Mouse (Mus musculus) megakaryocyte, adult 5-6 weeks (primary cell): Measurements from ENCODE around the gene Olig2. TPM values are rescaled to one million over a fixed set of nuclear protein-coding genes. Genes with fewer than 3 reads are reported as not detected.
A peak's percentile ranks its signal among the peaks of the same experiment; 100 is the strongest.
"Not testable (repeated sequence)": the region's sequence is repeated elsewhere in the genome, so short reads cannot be mapped to it uniquely, and the experiment has no call there.

ENCODE experiments used
- ATAC-seq: 2 replicates; pipeline ENCODE4 v1.8.0; 2016; ENCODE audit warnings: mild to moderate bottlenecking, inconsistent platforms; ENCODE audit not compliant: poor library complexity, severe bottlenecking
- total RNA-seq, 2 experiments: library from RNA; stranded (forward) in 1 of 2; stranded (reverse) in 1 of 2; fragments of 153-499, 151-499 nt in 1 of 2; fragments of 221-1000, 200-1000 nt in 1 of 2; gene quantifications; 2 replicates each; pipeline versions ENCODE4 v1.2.3 to v1.2.4; 2015 to 2017

Olig2 gene
- total RNA-seq, 2 experiments from 2014 or later, result 0.04 TPM; not detected in 1

GRCm38 (mm10) chr16:91226038-91226882, 1.0 kb downstream of the Olig2 start:
- no peak for ATAC-seq

GRCm38 (mm10) chr16:91226883-91227759, 1.9 kb downstream of the Olig2 start:
- no peak for ATAC-seq

- no peak for ATAC-seq
These were observed 2.4 kb downstream of the Olig2 start for GRCm38 (mm10) chr16:91227760-91228043.

GRCm38 (mm10) chr16:91228238-91229071, 3.2 kb downstream of the Olig2 start:
- ATAC-seq, result no peak

DNA sequence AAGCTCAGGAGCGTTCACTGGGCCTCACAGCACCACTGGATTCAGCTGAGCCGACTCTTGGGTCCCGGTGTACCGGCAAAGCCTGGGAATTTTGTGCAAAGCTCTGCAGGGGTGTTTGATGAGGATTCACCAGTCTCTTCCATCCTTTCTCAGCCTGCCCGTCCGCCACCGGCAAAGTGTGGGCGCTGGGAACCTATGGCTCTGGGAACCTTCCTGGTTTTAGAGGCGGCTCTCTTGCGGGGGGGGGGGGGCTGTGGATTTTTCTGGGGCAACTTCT, 3.8 kb downstream of the Olig2 start:
- no peak for ATAC-seq

- ATAC-seq, result no peak
These were observed 4.4 kb downstream of the Olig2 start for GRCm38 (mm10) chr16:91229643-91230042.

GRCm38 (mm10) chr16:91231781-91232469, 6.7 kb downstream of the Olig2 start:
- no peak for ATAC-seq

DNA sequence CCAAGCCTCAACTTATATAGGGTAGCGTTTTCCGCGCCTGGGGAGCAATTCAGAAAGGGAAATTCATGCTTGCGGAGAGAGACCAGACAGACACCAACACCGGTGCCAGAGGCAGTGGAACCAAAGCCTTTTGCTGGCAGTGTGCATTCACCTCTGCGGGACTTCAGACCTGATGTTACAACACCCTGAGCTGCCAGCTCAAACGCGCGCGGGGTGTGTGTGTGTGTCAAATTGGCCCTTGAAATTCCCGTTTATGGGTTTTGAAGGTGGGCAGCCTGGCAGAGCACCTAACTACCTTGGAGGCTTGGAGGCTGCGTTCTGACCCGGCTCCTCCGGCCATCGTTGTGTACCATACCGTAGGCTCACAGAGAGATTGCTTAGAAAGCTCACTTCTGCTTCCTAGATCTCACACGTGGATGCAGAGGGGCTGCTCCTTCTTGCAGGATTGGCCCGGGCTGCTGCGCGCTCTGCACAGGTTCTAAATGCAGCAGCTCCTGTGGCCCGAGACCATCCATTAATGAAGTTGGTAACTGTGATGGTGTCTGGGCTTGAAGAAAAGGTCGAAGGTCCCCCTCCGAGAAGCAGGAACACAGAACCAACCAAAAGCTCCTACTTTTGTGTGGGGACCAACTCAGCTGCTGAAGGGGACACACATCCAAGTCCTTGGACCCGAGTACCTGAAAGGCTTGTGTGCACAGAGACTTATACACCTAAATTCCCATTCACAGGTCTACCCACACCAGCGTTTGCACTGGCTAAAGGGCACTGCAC, 7.4 kb downstream of the Olig2 start:
- ATAC-seq, result peak; percentile 71

DNA sequence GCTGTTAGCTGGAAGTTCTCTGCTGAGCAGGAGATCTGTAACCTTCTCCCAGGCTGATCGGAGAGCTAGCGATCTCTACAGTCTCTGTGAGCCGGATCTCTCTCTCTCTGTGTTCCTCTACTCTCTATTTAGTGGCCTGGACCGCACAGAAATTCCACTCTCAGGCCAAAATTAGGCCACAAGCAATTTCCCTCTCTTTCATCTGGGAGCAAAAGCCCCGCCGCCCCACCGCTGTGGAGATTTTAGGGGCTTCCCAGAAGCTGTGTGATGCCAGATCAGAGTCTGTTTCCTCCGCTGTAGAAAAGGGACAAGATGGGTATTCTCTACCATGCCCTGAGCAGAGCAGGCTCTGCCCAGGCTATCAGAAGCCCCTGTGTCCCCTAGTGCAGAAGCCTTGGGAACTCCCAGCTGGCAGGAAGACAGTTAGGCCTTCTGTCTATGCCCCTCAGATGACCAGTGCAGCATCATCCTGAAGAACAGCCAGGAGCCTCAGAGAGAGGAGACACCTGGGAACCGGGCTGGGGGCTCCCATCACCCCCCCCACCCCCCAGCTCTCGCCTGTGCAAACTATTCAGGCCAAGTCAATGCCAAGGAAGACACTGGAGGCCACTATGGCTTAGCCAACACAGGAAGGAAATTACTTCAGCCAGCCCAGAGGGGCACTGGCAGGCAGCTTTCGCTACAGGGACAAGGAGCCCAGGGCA, 8.1 kb downstream of the Olig2 start:
- ATAC-seq, result no peak

- ATAC-seq, result no peak
These were observed 13.8 kb downstream of the Olig2 start for GRCm38 (mm10) chr16:91239024-91239423.

DNA sequence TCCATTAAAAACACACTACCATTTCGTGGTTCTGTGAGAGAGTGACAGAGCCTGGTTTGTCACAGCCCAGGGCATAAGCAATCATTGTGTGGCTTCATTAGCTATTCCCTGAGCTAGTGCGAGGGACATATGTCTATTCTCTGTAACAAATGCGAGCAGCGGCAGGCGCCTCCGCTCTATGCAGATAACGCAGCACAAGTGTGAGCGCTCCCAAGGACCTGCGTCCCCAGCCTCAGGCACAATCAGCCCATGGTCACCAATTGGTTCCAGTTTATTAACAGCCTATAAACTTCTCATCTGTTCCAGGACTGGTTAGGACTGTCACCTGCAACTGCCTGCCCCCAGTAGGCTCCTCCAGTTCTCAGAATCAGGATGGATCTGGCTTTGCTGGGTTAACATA, 21.0 kb downstream of the Olig2 start:
- no peak for ATAC-seq

DNA sequence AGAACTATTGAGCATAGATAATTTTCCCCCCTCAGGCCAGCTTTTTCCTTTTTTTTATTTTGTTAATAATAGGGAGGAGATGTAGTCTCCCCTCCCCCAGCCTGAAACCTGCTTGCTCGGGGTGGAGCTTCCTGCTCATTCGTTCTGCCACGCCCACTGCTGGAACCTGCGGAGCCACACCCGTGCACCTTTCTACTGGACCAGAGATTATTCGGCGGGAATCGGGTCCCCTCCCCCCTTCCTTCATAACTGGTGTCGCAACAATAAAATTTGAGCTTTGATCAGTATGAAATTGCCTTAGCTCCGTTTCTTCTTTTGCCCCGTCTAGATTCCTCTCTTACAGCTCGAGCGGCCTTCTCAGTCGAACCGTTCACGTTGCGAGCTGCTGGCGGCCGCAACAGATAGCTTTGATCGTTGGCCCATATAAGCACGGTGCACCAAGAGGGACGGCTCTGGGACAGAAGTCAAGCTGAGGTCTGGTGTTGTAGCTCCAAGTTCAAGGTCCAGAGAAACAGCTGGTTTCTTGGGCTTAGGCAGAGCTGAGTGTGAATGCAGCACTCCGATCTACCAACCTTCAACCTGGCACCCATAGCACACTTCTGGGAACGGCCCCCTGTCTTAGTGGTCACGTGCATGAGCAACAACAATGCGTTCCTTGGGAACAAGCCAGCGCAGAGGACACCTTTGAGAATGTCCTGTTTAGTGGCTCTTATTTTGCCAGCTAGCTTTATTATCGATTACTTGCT, 30.3 kb downstream of the Olig2 start:
- not testable (repeated sequence) for ATAC-seq

DNA sequence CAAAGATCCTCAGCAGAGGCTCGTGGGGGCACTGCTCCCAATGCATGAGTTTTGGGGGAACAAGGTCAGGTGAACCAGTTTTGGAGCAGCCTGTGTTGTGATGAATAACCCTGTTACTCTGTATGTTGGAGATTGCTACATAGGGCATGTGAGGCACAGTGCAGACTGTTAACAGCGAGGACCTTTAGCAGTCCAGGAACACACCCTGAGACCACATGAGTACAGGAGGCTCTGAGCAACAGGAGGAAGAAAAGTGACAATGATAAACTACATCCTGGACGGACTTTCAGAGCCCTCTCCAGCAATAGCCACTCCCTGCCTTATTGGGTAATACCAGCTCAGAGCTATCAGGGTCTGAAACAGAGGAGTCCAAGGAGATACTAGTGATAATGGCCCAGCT, 33.7 kb downstream of the Olig2 start:
- ATAC-seq, result no peak

- ATAC-seq, result no peak
These were observed 35.6 kb downstream of the Olig2 start for GRCm38 (mm10) chr16:91260861-91261260.

DNA sequence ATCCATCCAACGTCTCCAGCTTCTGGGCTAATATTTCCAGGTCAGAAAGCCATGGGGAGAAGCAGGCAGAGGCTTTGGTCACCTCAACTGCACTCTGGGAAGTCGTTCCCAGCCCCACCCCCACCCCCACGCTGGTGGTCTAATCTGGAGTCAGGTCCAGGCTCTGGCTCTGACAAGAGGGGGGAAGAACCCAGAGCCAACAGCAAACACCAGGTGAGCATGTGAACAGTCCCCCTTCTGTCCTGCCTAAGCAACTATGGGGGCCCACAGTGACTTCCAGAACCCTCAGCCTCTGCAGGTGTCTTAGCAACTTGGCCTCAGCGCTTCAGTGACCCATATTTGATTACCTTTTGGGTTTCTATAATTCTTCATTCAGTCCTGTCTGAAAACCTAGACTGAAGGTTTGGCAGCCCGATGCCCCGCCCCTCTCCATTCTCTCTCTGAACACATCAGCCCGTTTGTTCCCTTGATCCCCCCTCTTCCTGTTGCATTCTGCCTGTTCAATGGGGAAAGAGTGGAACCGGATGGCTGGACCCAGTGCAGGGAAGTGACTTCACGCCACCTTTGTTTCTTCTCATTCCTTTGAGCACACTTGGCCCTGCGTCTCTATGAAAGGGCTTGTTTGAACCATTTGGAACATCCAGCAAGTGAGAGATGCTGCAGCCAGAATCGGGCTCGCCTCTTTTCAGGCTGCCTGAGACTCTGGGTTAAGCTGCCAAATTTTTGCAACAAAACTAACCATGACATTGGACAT, 37.4 kb downstream of the Olig2 start:
- ATAC-seq, result no peak

- ATAC-seq, result no peak
These were observed 40.7 kb downstream of the Olig2 start for GRCm38 (mm10) chr16:91265972-91266371.

- no peak for ATAC-seq
These were observed 43.6 kb downstream of the Olig2 start for GRCm38 (mm10) chr16:91268724-91269452.
